18 mouse cellular contexts compared by ENCODE assay signal in the genomic region with DNA sequence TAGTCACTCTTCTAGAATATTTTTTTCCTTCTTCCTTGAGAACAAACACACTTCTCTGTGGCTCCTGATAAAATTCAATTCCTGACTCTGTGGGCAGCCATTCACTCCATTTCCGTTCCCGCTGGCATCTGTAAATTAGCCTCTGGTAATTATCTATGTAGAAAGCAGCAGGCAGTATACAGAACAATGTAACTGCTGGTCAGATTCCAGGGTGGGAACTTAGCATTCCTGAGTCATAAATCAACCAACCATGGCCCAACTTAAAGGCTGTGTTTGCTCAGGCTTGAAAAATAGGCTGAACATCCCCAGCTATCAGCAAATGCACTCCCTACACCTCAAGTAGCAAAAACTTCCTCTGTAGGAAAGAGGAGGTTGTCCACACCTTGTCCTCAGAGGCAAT.
DNase-seq lines count a peak whose midpoint lies in the region; ATAC-seq and TF ChIP-seq lines count a peak whose summit lies in the region.
"Had no signal": no experiment of that assay in that cellular context is flagged by ENCODE, and none has a peak within 500 bp of the region (broad histone marks: within the 10 kb centered on the region; RNA-seq: fewer than 3 reads in every experiment).

No protein-coding gene starts in this region.

- no peaks in the 10 kb centered on the region for H3K4me1 ChIP-seq in forebrain, embryonic 12.5 days
- peaks cover 6% of the 10 kb centered on the region; the same call in 1 of the 2 replicates for H3K4me1 ChIP-seq in forebrain, embryonic 13.5 days
- H3K4me1 ChIP-seq in midbrain, postnatal 0 days (ENCODE audit: insufficient read depth, low read length), result no peaks in the 10 kb centered on the region
- no peaks in the 10 kb centered on the region for H3K4me1 ChIP-seq in midbrain, embryonic 15.5 days
- 0 out of 2 replicates have a peak, but pooled peaks cover 3% of the 10 kb centered on the region for H3K4me1 ChIP-seq in embryonic facial prominence, embryonic 10.5 days
- H3K4me1 ChIP-seq: liver, embryonic 13.5 days had no signal

- peak; percentile 35 for DNase-seq in midbrain, postnatal 0 days (ENCODE audit: low spot score)
- DNase-seq in embryonic facial prominence, embryonic 10.5 days (ENCODE audit: low spot score), result peak; percentile 8
- peak; percentile 15 for DNase-seq in retina, embryonic 14.5 days (ENCODE audit: low spot score)
- no peak for DNase-seq in urinary bladder, adult 2 months (ENCODE audit: low spot score)
- no peak for DNase-seq in layer of hippocampus, postnatal 36 days
- DNase-seq: adrenal gland, adult 8-10 months; cerebellum, adult 2 months; gastrocnemius, adult 2 months; heart, adult 18-20 months; kidney, postnatal 25 days; liver, embryonic 13.5 days; lung, postnatal 10 days had no signal

- no peak for TF ChIP-seq CTCF in midbrain, postnatal 0 days (IDR thresholded peaks at IDR 0.05)

- H3K36me3 ChIP-seq in forebrain, embryonic 12.5 days (replicated peaks), result no peaks in the 10 kb centered on the region
- no peaks in the 10 kb centered on the region for H3K36me3 ChIP-seq in forebrain, embryonic 13.5 days (ENCODE audit: poor library complexity, severe bottlenecking)
- no peaks in the 10 kb centered on the region for H3K36me3 ChIP-seq in midbrain, postnatal 0 days (ENCODE audit: insufficient read depth, low read length)
- H3K36me3 ChIP-seq in midbrain, embryonic 15.5 days (replicated peaks), result no peaks in the 10 kb centered on the region
- no peaks in the 10 kb centered on the region for H3K36me3 ChIP-seq in embryonic facial prominence, embryonic 10.5 days (replicated peaks)
- H3K36me3 ChIP-seq: liver, embryonic 13.5 days; midbrain, embryonic 10.5 days had no signal

- H3K4me2 ChIP-seq in forebrain, embryonic 12.5 days, result no peak overlapping the region
- H3K4me2 ChIP-seq in forebrain, embryonic 13.5 days, result no peak overlapping the region
- H3K4me2 ChIP-seq in midbrain, postnatal 0 days (ENCODE audit: low read depth, low read length, poor library complexity, severe bottlenecking), result no peak overlapping the region
- H3K4me2 ChIP-seq in midbrain, embryonic 15.5 days, result no peak overlapping the region
- H3K4me2 ChIP-seq: liver, embryonic 13.5 days had no signal

- H3K9me3 ChIP-seq in forebrain, embryonic 12.5 days, result no peaks in the 10 kb centered on the region
- no peaks in the 10 kb centered on the region for H3K9me3 ChIP-seq in forebrain, embryonic 13.5 days (replicated peaks)
- no peaks in the 10 kb centered on the region for H3K9me3 ChIP-seq in midbrain, postnatal 0 days (ENCODE audit: low read length)
- H3K9me3 ChIP-seq in midbrain, embryonic 15.5 days, result no peaks in the 10 kb centered on the region
- H3K9me3 ChIP-seq in embryonic facial prominence, embryonic 10.5 days, result no peaks in the 10 kb centered on the region
- H3K9me3 ChIP-seq: liver, embryonic 13.5 days; midbrain, embryonic 10.5 days had no signal

- H3K27ac ChIP-seq in forebrain, embryonic 12.5 days, result no peak overlapping the region
- H3K27ac ChIP-seq in forebrain, embryonic 13.5 days, result no peak overlapping the region
- no peak overlapping the region for H3K27ac ChIP-seq in midbrain, postnatal 0 days (ENCODE audit: low read depth, low read length)
- H3K27ac ChIP-seq in midbrain, embryonic 15.5 days, result no peak overlapping the region
- no peak overlapping the region for H3K27ac ChIP-seq in embryonic facial prominence, embryonic 10.5 days (replicated peaks)
- H3K27ac ChIP-seq: gastrocnemius, adult 2 months; hindbrain, postnatal 0 days; liver, embryonic 13.5 days; midbrain, embryonic 10.5 days had no signal

- WGBS in forebrain, embryonic 12.5 days, result 9% methylated on average over 2 of the region's 2 CpGs
- 1% methylated on average over 2 of the region's 2 CpGs for WGBS in forebrain, embryonic 13.5 days
- WGBS in midbrain, postnatal 0 days, result 23% methylated on average over 2 of the region's 2 CpGs
- 16% methylated on average over 2 of the region's 2 CpGs for WGBS in midbrain, embryonic 15.5 days
- 24% methylated on average over 2 of the region's 2 CpGs for WGBS in embryonic facial prominence, embryonic 10.5 days

- ATAC-seq in forebrain, embryonic 12.5 days (ENCODE audit: low FRiP score), result 0 out of 2 replicates have a peak, but pooled peaks have one; percentile 41
- ATAC-seq in forebrain, embryonic 13.5 days, result no peak
- ATAC-seq in midbrain, postnatal 0 days (ENCODE audit: low FRiP score), result no peak
- no peak for ATAC-seq in midbrain, embryonic 15.5 days (replicated peaks)
- ATAC-seq: hindbrain, postnatal 0 days had no signal

- no peak overlapping the region for H3K9ac ChIP-seq in forebrain, embryonic 12.5 days
- no peak overlapping the region for H3K9ac ChIP-seq in forebrain, embryonic 13.5 days
- H3K9ac ChIP-seq in midbrain, postnatal 0 days (replicated peaks; ENCODE audit: low read length, poor library complexity, severe bottlenecking), result no peak overlapping the region
- no peak overlapping the region for H3K9ac ChIP-seq in midbrain, embryonic 15.5 days
- H3K9ac ChIP-seq: liver, embryonic 13.5 days had no signal

- H3K27me3 ChIP-seq in forebrain, embryonic 12.5 days, result no peaks in the 10 kb centered on the region
- no peaks in the 10 kb centered on the region for H3K27me3 ChIP-seq in forebrain, embryonic 13.5 days
- H3K27me3 ChIP-seq in midbrain, postnatal 0 days (ENCODE audit: insufficient read depth, low read length), result no peaks in the 10 kb centered on the region
- H3K27me3 ChIP-seq in midbrain, embryonic 15.5 days (replicated peaks), result no peaks in the 10 kb centered on the region
- no peaks in the 10 kb centered on the region for H3K27me3 ChIP-seq in embryonic facial prominence, embryonic 10.5 days (replicated peaks; ENCODE audit: low read depth, poor library complexity, severe bottlenecking)
- H3K27me3 ChIP-seq: liver, embryonic 13.5 days had no signal

- H3K4me3 ChIP-seq in forebrain, embryonic 12.5 days (replicated peaks), result no peak overlapping the region
- no peak overlapping the region for H3K4me3 ChIP-seq in forebrain, embryonic 13.5 days
- H3K4me3 ChIP-seq in midbrain, postnatal 0 days (ENCODE audit: low read depth, low read length), result no peak overlapping the region
- H3K4me3 ChIP-seq in midbrain, embryonic 15.5 days, result no peak overlapping the region
- H3K4me3 ChIP-seq in embryonic facial prominence, embryonic 10.5 days, result no peak overlapping the region
- H3K4me3 ChIP-seq: gastrocnemius, adult 2 months; liver, embryonic 13.5 days; midbrain, embryonic 10.5 days; myocyte had no signal

Comparison
In these comparisons a context has a peak if more than half of its experiments do, and no peak if none do; other contexts are left out.
1. DNase-seq: peak in midbrain, postnatal 0 days (single experiment), embryonic facial prominence, embryonic 10.5 days (single experiment) and retina, embryonic 14.5 days (single experiment); none in urinary bladder, adult 2 months (single experiment) and layer of hippocampus, postnatal 36 days (0 of 2).